Mouse (Mus musculus): ENCODE measurements around the gene Reps2. TPM values are rescaled to one million over a fixed set of nuclear protein-coding genes. Genes with fewer than 3 reads are reported as not detected.

Gene Reps2
- polyA plus RNA-seq, 2 experiments: 2.5 to 3.2 TPM

DNA sequence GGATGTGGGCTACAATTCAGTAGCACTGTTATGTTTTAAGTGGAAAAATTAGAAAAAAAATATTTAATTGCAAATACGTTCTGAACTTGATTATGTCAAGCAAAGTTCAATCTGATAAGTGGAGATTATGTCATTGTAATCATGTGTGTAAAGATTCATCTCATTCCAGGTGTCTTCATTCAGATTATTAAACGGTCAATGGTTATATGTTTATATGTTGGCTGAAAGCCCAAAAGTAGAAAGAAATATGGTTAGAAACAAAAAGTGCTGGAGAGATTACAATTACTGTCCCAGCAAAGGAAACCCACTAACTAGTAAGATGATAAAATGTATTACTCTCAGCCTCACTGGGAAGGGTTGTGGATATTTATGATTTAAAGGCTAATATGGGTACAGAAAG, 23.7 kb downstream of the Reps2 start:
- no peaks in the 10 kb centered on the region for H3K27me3 ChIP-seq (ENCODE audit: control insufficient read depth, insufficient read depth, low read length)
- H3K9me3 ChIP-seq (ENCODE audit: control insufficient read depth, low read length): no peaks in the 10 kb centered on the region
- no peak overlapping the region for H3K4me3 ChIP-seq (replicated peaks; ENCODE audit: low read length)
- no peak for TF ChIP-seq POLR2A (IDR thresholded peaks at IDR 0.05; ENCODE audit: borderline replicate concordance, extremely low read depth, insufficient read depth, insufficient read length)
- H3K4me2 ChIP-seq (replicated peaks; ENCODE audit: low read depth, low read length, severe bottlenecking): no peak overlapping the region
- H3K27ac ChIP-seq (replicated peaks; ENCODE audit: low read depth, low read length): no peak overlapping the region
- H3K36me3 ChIP-seq (ENCODE audit: control insufficient read depth, insufficient read depth, low read length): no peaks in the 10 kb centered on the region
- ATAC-seq (ENCODE audit: low FRiP score, low read depth) (no peak), DNase-seq (ENCODE audit: low spot score) (no peak)
- no peaks in the 10 kb centered on the region for H3K4me1 ChIP-seq (ENCODE audit: control insufficient read depth, insufficient read depth, low read length)
- H3K9ac ChIP-seq (ENCODE audit: low read depth, low read length, severe bottlenecking): no peak overlapping the region
- WGBS: 74% methylated on average over 2 of the region's 2 CpGs

DNA sequence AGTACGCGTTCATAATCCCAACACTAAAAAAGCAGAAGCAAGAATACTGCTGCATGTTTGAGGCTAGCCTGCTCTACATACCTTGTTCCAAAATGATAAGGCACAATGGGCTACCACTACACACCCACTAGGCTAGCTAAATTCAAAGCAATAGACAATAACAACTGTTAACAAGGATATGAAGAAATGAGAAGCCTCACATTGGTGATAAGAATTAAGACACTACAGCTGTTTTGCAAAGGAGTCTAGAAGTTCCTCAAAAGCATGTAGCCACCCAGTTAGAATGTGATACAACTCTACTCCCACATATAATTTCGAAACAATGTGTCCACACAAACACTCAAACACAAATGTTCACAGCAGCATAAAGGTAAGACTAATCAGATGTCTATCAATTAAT, 24.9 kb downstream of the Reps2 start:
- Histone ChIP-seq H3K4me3 (replicated peaks; ENCODE audit: low read length) (no peak overlapping the region), H3K9me3 (ENCODE audit: control insufficient read depth, low read length) (no peaks in the 10 kb centered on the region), H3K4me2 (replicated peaks; ENCODE audit: low read depth, low read length, severe bottlenecking) (no peak overlapping the region), H3K9ac (ENCODE audit: low read depth, low read length, severe bottlenecking) (no peak overlapping the region), H3K4me1 (ENCODE audit: control insufficient read depth, insufficient read depth, low read length) (no peaks in the 10 kb centered on the region), H3K36me3 (ENCODE audit: control insufficient read depth, insufficient read depth, low read length) (no peaks in the 10 kb centered on the region), H3K27ac (replicated peaks; ENCODE audit: low read depth, low read length) (no peak overlapping the region), H3K27me3 (ENCODE audit: control insufficient read depth, insufficient read depth, low read length) (no peaks in the 10 kb centered on the region)
- WGBS: 91% methylated on average over 3 of the region's 3 CpGs
- DNase-seq (ENCODE audit: low spot score) (no peak), ATAC-seq (ENCODE audit: low FRiP score, low read depth) (no peak)
- no peak for TF ChIP-seq POLR2A (IDR thresholded peaks at IDR 0.05; ENCODE audit: borderline replicate concordance, extremely low read depth, insufficient read depth, insufficient read length)

DNA sequence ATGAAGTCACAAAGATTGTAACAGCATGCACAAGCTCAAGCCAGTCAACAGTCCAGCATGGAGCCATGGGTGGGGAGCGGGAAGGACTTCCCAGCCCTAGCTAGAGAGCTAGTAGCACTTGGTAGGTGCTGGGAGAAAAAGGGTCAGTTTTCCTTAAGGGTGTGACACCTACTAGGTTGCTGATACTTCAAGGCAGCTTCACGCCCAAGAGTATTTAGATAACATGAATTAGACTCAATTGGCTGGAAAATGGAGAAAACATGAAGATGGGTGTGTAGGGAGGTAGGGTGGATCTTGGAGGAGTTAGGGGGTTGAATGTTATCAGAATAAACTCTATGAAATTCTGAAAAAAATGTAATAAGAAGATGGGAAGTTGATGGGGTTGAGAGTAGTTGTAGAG, 37.3 kb downstream of the Reps2 start:
- Histone ChIP-seq H3K4me3 (replicated peaks; ENCODE audit: low read length) (no peak overlapping the region), H3K4me2 (replicated peaks; ENCODE audit: low read depth, low read length, severe bottlenecking) (no peak overlapping the region), H3K9me3 (ENCODE audit: control insufficient read depth, low read length) (no peaks in the 10 kb centered on the region), H3K27me3 (ENCODE audit: control insufficient read depth, insufficient read depth, low read length) (no peaks in the 10 kb centered on the region), H3K27ac (replicated peaks; ENCODE audit: low read depth, low read length) (no peak overlapping the region), H3K9ac (ENCODE audit: low read depth, low read length, severe bottlenecking) (no peak overlapping the region), H3K4me1 (ENCODE audit: control insufficient read depth, insufficient read depth, low read length) (no peaks in the 10 kb centered on the region), H3K36me3 (ENCODE audit: control insufficient read depth, insufficient read depth, low read length) (no peaks in the 10 kb centered on the region)
- no peak for DNase-seq (ENCODE audit: low spot score)
- TF ChIP-seq POLR2A (IDR thresholded peaks at IDR 0.05; ENCODE audit: borderline replicate concordance, extremely low read depth, insufficient read depth, insufficient read length): no peak
- 78% methylated on average over 2 of the region's 2 CpGs for WGBS
- no peak for ATAC-seq (ENCODE audit: low FRiP score, low read depth)

DNA sequence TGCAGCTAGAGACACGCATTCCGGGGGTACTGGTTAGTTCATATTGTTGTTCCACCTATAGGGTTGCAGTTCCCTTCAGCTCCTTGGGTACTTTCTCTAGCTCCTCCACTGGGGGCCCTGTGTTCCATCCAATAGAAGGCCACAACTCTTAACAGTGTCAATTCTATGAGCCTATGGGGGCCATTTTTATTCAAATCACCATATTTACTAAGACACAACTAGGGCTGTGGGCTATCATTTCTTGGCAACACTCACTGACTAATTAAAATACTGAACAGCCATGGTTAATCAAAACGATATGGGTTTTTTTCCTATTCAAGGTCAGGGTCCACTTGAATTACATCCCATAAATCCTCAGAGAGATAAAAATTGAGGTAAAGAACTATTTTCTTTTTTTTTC, 43.8 kb downstream of the Reps2 start:
- DNase-seq (ENCODE audit: low spot score) (no peak), ATAC-seq (ENCODE audit: low FRiP score, low read depth) (no peak)
- Histone ChIP-seq H3K27ac (replicated peaks; ENCODE audit: low read depth, low read length) (no peak overlapping the region), H3K27me3 (ENCODE audit: control insufficient read depth, insufficient read depth, low read length) (no peaks in the 10 kb centered on the region), H3K9ac (ENCODE audit: low read depth, low read length, severe bottlenecking) (no peak overlapping the region), H3K9me3 (ENCODE audit: control insufficient read depth, low read length) (no peaks in the 10 kb centered on the region), H3K4me1 (ENCODE audit: control insufficient read depth, insufficient read depth, low read length) (no peaks in the 10 kb centered on the region), H3K36me3 (ENCODE audit: control insufficient read depth, insufficient read depth, low read length) (no peaks in the 10 kb centered on the region), H3K4me3 (replicated peaks; ENCODE audit: low read length) (no peak overlapping the region), H3K4me2 (replicated peaks; ENCODE audit: low read depth, low read length, severe bottlenecking) (no peak overlapping the region)
- TF ChIP-seq POLR2A (IDR thresholded peaks at IDR 0.05; ENCODE audit: borderline replicate concordance, extremely low read depth, insufficient read depth, insufficient read length): no peak
- 80% methylated on average over 3 of the region's 3 CpGs for WGBS

DNA sequence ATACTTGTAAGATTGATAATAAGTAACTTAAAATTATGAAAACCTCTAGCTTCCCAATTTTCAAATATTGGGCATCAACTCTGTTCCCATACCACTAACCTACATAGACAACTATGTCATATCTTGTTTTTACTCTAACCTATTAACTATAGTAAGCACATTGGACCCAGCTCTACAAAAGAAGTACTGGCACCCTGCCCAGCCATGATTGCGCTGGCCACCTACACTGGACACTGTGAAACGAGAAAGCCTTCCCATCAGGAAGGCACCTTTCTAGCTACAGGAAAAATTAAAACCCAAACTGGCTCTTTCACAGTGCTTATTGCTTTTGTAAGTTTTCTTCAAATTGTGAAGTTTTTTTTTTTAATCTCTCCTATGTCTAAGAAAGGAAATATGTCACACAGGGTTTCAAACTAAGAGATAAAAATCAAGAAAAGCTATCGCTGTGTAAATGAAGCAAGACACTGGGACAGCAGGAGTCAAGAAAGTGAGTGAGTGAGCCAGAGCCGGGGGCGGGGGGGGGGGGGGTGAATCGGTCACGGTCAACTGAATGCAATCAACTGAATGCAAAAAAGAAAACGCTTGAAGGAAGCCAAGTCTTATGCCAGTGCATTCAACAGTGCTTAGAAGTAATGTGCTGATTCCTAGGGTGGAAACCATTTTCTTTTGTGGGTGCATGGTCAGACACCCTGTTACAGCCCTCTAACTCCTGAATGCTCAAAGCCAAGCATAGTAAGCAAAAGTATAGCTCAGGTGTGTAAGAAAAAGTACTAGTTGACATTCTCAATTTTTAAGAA, 52.2 kb downstream of the Reps2 start:
- no peak for ATAC-seq (ENCODE audit: low FRiP score, low read depth)
- WGBS: 75% methylated on average over 8 of the region's 8 CpGs
- H3K27ac ChIP-seq (replicated peaks; ENCODE audit: low read depth, low read length): no peak overlapping the region
- no peaks in the 10 kb centered on the region for H3K36me3 ChIP-seq (ENCODE audit: control insufficient read depth, insufficient read depth, low read length)
- no peak for TF ChIP-seq POLR2A (IDR thresholded peaks at IDR 0.05; ENCODE audit: borderline replicate concordance, extremely low read depth, insufficient read depth, insufficient read length)
- no peaks in the 10 kb centered on the region for H3K9me3 ChIP-seq (ENCODE audit: control insufficient read depth, low read length)
- no peak for DNase-seq (ENCODE audit: low spot score)
- no peak overlapping the region for H3K4me3 ChIP-seq (replicated peaks; ENCODE audit: low read length)
- no peak overlapping the region for H3K9ac ChIP-seq (ENCODE audit: low read depth, low read length, severe bottlenecking)
- H3K4me2 ChIP-seq (replicated peaks; ENCODE audit: low read depth, low read length, severe bottlenecking): no peak overlapping the region
- H3K27me3 ChIP-seq (ENCODE audit: control insufficient read depth, insufficient read depth, low read length): no peaks in the 10 kb centered on the region
- no peaks in the 10 kb centered on the region for H3K4me1 ChIP-seq (ENCODE audit: control insufficient read depth, insufficient read depth, low read length)

Data from limb, embryonic 14.5 days (tissue).